Mouse (Mus musculus): Measurements from ENCODE around the gene Pts. TPM values are rescaled to one million over a fixed set of nuclear protein-coding genes. Genes with fewer than 3 reads are reported as not detected.

Gene Pts
- total and polyA plus RNA-seq, 3 experiments = 24.6 TPM; not detected in 1

- H3K79me2 ChIP-seq (ENCODE audit: control insufficient read depth, insufficient read depth, low read length, poor library complexity) = no peaks in the 10 kb centered on the region
- H3K9ac ChIP-seq (ENCODE audit: control insufficient read depth, low read depth, low read length, poor library complexity, severe bottlenecking) = no peak overlapping the region
- TF ChIP-seq SIN3A (IDR thresholded peaks at IDR 0.05; ENCODE audit: low read length) (no peak), ZKSCAN1 (IDR thresholded peaks at IDR 0.05; ENCODE audit: low read depth, low read length) (no peak), KAT2A (conservative IDR thresholded peaks at IDR 0.05; ENCODE audit: low read depth, low read length) (no peak), RAD21 (IDR thresholded peaks at IDR 0.05; ENCODE audit: low read depth, low read length) (no peak), POLR2AphosphoS2 (IDR thresholded peaks at IDR 0.05; ENCODE audit: low read length) (no peak), E2F4 (IDR thresholded peaks at IDR 0.05; ENCODE audit: borderline replicate concordance, low read depth, low read length) (no peak), GATA1 (IDR thresholded peaks at IDR 0.05; ENCODE audit: low read depth, low read length) (no peak), POLR2AphosphoS5 (IDR thresholded peaks at IDR 0.05; ENCODE audit: borderline replicate concordance, low read depth, low read length) (no peak), ELF1 (IDR thresholded peaks at IDR 0.05; ENCODE audit: low read depth, low read length) (no peak), TBP (IDR thresholded peaks at IDR 0.05; ENCODE audit: low read depth, low read length) (no peak), TCF12 (IDR thresholded peaks at IDR 0.05; ENCODE audit: low read depth, low read length) (no peak), EP300 (IDR thresholded peaks at IDR 0.05; ENCODE audit: low read depth in 1 of 2, low read length in 2 of 2) (no peak), BHLHE40 (IDR thresholded peaks at IDR 0.05; ENCODE audit: borderline replicate concordance, low read depth, low read length) (no peak), SMC3 (IDR thresholded peaks at IDR 0.05; ENCODE audit: low read depth, low read length) (no peak), MAX (IDR thresholded peaks at IDR 0.05; ENCODE audit: low read length) (no peak)
- H3K4me1 ChIP-seq (ENCODE audit: control insufficient read depth in 1 of 2, insufficient read depth in 2 of 2, low read length in 2 of 2) = peaks cover 0 to 6% of the 10 kb centered on the region in 2 experiments; a peak in 2 of 4 replicates
- H3K27ac ChIP-seq (ENCODE audit: control insufficient read depth, low read depth, low read length) = no peak overlapping the region
- no peak overlapping the region for H3K4me3 ChIP-seq (ENCODE audit: control insufficient read depth in 1 of 2, insufficient read depth in 1 of 2, low read depth in 2 of 2, low read length in 2 of 2)
- H3K27me3 ChIP-seq (ENCODE audit: control insufficient read depth in 1 of 2, insufficient read depth in 2 of 2, low read length in 2 of 2) = no peaks in the 10 kb centered on the region
- no peak for DNase-seq (ENCODE audit: low read depth, low spot score)
- peaks cover 0 to 11% of the 10 kb centered on the region in 2 experiments; a peak in 2 of 4 replicates for H3K36me3 ChIP-seq (ENCODE audit: control insufficient read depth in 1 of 2, insufficient read depth in 2 of 2, low read length in 2 of 2)
- no peaks in the 10 kb centered on the region for H3K9me3 ChIP-seq (replicated peaks; ENCODE audit: insufficient read depth, low read length)
Observed at GRCm38 (mm10) chr9:50548936-50549335, 20.4 kb upstream of the Pts start.

GRCm38 (mm10) chr9:50547859-50548478 lies 19.4 kb upstream of the Pts start:
- peaks cover 0 to 4% of the 10 kb centered on the region in 2 experiments; a peak in 2 of 4 replicates for H3K36me3 ChIP-seq (ENCODE audit: control insufficient read depth in 1 of 2, insufficient read depth in 2 of 2, low read length in 2 of 2)
- DNase-seq (ENCODE audit: low read depth, low spot score) = no peak
- no peaks in the 10 kb centered on the region for H3K79me2 ChIP-seq (ENCODE audit: control insufficient read depth, insufficient read depth, low read length, poor library complexity)
- TF ChIP-seq POLR2AphosphoS5 (IDR thresholded peaks at IDR 0.05; ENCODE audit: borderline replicate concordance, low read depth, low read length) (no peak), RCOR1 (IDR thresholded peaks at IDR 0.05; ENCODE audit: low read depth, low read length) (no peak), BHLHE40 (IDR thresholded peaks at IDR 0.05; ENCODE audit: borderline replicate concordance, low read depth, low read length) (no peak), ZC3H11A (IDR thresholded peaks at IDR 0.05; ENCODE audit: low read depth, low read length) (no peak), TBP (IDR thresholded peaks at IDR 0.05; ENCODE audit: low read depth, low read length) (no peak), ZMIZ1 (IDR thresholded peaks at IDR 0.05; ENCODE audit: low read depth, low read length) (no peak), MYB (IDR thresholded peaks at IDR 0.05; ENCODE audit: low read depth, low read length) (no peak), USF1 (IDR thresholded peaks at IDR 0.05; ENCODE audit: low read depth, low read length) (no peak), TCF12 (IDR thresholded peaks at IDR 0.05; ENCODE audit: low read depth, low read length) (no peak), E2F4 (IDR thresholded peaks at IDR 0.05; ENCODE audit: borderline replicate concordance, low read depth, low read length) (no peak), NRF1 (IDR thresholded peaks at IDR 0.05; ENCODE audit: insufficient read depth, low read depth, low read length, poor library complexity, severe bottlenecking) (no peak), MYC (IDR thresholded peaks at IDR 0.05; ENCODE audit: low read depth, low read length) (no peak), ZNF384 (IDR thresholded peaks at IDR 0.05; ENCODE audit: low read depth, low read length) (no peak), UBTF (IDR thresholded peaks at IDR 0.05; ENCODE audit: borderline replicate concordance, insufficient read depth, low read depth, low read length) (no peak), MEF2A (IDR thresholded peaks at IDR 0.05; ENCODE audit: extremely low read depth, insufficient replicate concordance, low read depth, low read length, poor library complexity, severe bottlenecking) (no peak), JUND (IDR thresholded peaks at IDR 0.05; ENCODE audit: low read depth, low read length) (no peak), POLR2A (IDR thresholded peaks at IDR 0.05; ENCODE audit: control insufficient read depth in 1 of 2, insufficient read depth in 1 of 2, low read depth in 1 of 2, low read length in 2 of 2, poor library complexity in 1 of 2) (no peak), POLR2AphosphoS2 (IDR thresholded peaks at IDR 0.05; ENCODE audit: low read length) (no peak), ETS1 (IDR thresholded peaks at IDR 0.05; ENCODE audit: low read depth, low read length) (no peak)
- H3K4me3 ChIP-seq (ENCODE audit: control insufficient read depth in 1 of 2, insufficient read depth in 1 of 2, low read depth in 2 of 2, low read length in 2 of 2) = no peak overlapping the region
- H3K9me3 ChIP-seq (replicated peaks; ENCODE audit: insufficient read depth, low read length) = no peaks in the 10 kb centered on the region
- no peaks in the 10 kb centered on the region; a peak in 1 of 4 replicates for H3K4me1 ChIP-seq (ENCODE audit: control insufficient read depth in 1 of 2, insufficient read depth in 2 of 2, low read length in 2 of 2)
- H3K9ac ChIP-seq (ENCODE audit: control insufficient read depth, low read depth, low read length, poor library complexity, severe bottlenecking) = no peak overlapping the region
- no peak overlapping the region for H3K27ac ChIP-seq (ENCODE audit: control insufficient read depth, low read depth, low read length)
- no peaks in the 10 kb centered on the region for H3K27me3 ChIP-seq (ENCODE audit: control insufficient read depth in 1 of 2, insufficient read depth in 2 of 2, low read length in 2 of 2)

All from MEL (cell line).